ENCODE assay signal across 12 mouse cellular contexts in the genomic region with DNA sequence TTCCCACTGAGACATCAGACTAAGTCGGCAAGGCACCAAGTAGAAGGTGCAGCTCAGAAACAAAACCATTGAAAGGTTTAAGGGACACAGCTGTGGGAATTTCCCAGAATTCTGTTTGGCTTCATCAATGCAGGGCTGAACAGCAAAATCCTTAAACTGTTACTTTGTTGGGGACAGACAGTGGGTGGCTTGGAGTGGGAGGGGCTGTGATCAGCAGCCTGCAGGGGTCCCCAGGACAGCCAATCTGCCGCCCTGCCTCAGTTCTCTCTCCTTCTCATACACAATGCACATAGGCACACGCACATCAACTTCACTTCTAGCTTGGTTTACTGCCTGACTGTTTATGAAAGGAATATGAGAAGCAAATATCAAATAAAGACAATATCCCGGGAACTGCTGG.
"Had no signal": no experiment of that assay in that cellular context is flagged by ENCODE, and none has a peak within 500 bp of the region (broad histone marks: within the 10 kb centered on the region; RNA-seq: fewer than 3 reads in every experiment).

No protein-coding gene starts in this region.

- ATAC-seq: intestine, embryonic 16.5 days; liver, postnatal 0 days; lung, postnatal 0 days had no signal

- H3K27ac ChIP-seq: limb, embryonic 12.5 days; limb, embryonic 15.5 days; liver, embryonic 14.5 days; midbrain, embryonic 10.5 days; stomach, embryonic 15.5 days had no signal

- H3K4me1 ChIP-seq: limb, embryonic 12.5 days; limb, embryonic 15.5 days; stomach, embryonic 15.5 days had no signal

- H3K9ac ChIP-seq: limb, embryonic 12.5 days; limb, embryonic 15.5 days; liver, embryonic 14.5 days; liver, postnatal 0 days; lung, embryonic 14.5 days; stomach, embryonic 15.5 days had no signal

- H3K9me3 ChIP-seq: limb, embryonic 12.5 days; limb, embryonic 15.5 days; midbrain, embryonic 10.5 days; stomach, embryonic 15.5 days had no signal

- H3K36me3 ChIP-seq: limb, embryonic 12.5 days; stomach, embryonic 15.5 days had no signal

- H3K4me3 ChIP-seq: limb, embryonic 12.5 days; limb, embryonic 15.5 days; megakaryocyte, embryonic 14.5 days; midbrain, embryonic 10.5 days; myocyte; stomach, embryonic 15.5 days had no signal

- H3K27me3 ChIP-seq: limb, embryonic 12.5 days; limb, embryonic 15.5 days; megakaryocyte, embryonic 14.5 days; stomach, embryonic 15.5 days had no signal

- H3K4me2 ChIP-seq: limb, embryonic 12.5 days; limb, embryonic 15.5 days; liver, embryonic 11.5 days; lung, embryonic 14.5 days; stomach, embryonic 15.5 days had no signal
